Mouse (Mus musculus): ENCODE results near the gene Serhl.
A peak's percentile ranks its signal among the peaks of the same experiment; 100 is the strongest.

Gene Serhl

DNA sequence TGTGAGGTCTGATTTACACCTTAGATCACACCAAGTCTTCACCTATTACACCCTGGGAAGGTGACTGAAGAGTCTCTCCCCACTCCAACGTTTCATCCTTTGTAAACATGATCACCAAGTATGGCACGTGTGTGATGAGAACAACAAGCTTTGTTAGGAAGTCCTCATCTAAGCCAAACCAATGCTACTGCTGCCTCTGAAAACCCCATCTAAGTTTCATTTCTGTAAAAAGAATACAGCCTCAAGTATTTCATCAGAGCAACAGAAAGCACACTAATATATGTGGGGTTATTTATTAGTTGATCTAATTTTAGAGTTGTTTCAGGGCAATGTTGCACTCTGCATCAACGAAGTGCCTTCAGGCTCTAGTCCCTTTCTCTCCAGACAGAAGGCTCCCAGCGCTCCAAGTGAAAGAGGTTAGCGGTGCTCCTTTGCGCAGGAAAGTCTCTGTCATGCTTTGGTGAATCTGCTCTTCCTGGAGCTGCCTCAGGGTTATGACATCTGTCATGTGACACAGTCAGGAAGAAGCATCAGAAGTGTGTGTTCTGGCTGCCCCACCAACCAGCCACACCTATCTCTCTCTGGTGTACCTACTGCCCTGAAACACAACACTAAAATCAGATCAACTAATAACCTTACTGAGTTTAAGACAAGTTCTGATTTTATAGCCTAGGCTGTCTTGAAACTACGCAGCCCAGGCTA lies 40.4 kb downstream of the Serhl start:
- DNase-seq: no peak

DNA sequence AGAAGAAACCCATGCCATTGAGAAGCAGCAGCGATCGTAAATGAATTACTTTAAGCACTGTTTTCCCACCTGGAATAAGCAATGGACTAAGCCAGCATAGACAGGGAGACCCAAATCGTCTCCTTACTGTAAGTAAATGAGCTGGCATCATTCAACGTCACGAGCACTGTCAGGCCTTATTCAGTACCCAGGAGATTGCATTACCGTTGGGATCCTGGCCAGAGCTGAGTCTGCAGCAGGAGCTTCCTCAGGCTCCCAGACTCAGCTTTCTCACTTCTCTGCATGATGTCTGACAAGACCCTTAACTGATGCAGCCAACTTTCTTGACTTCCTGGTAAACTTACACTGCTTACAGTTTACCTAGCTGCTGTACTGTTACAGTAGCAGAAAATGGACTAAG lies 45.4 kb downstream of the Serhl start:
- DNase-seq: no peak

DNA sequence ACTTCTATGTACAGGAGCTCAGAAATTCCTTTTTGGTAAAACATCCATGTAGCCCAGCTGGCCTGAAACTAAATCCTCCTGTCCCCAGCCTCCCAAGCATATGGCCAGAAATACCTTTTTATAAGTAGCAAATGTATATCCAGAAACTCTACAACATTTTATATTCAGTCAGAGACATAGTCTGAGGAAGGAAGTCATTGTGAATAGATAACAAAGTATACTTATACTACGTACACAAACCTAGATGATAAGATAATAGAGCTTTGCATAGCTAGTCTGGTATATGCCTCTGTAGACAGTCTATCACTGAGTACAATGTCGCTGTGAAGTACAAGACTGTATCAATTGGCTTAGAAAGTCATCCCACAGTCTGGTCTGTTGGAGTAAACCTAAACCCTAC lies 46.3 kb downstream of the Serhl start:
- DNase-seq: no peak

DNA sequence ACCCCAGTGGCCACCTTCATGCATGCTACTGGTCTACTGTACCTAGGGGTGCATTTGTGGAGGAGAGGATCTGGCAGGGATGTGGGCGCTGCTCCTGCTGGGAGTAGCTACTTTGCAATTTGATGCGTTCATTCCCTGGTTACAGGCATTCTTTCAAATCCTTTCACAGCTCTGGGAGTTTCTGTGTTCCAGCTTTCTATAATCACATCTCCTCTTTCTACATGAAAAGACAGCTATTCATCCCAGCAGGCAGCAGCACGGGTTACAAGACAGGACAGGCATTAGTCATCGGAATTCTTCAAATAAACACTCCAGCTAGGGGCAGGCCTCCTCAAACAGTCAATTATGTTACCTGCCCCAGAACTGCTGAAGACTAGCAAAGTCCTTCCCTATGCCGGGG lies 53.6 kb downstream of the Serhl start:
- no peak for DNase-seq

DNA sequence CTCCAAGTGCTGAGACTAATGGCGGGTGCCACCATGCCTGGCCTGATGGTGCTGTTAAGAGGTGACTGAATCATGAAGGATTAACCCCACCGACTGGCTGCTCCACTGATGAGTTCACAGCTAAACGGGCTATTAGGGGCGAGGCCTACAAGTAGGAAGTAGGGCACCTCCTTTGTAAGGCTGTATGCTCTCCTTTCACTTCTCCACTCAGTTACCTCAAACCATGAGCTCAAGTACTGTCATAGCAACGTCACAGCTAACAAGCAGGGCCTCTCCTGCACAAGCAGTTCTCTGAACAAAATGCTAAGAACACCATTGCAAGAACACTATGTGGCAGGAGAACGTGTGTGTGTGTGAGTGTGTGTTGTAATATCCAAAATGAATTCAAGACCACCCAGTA lies 56.2 kb downstream of the Serhl start:
- no peak for DNase-seq

DNA sequence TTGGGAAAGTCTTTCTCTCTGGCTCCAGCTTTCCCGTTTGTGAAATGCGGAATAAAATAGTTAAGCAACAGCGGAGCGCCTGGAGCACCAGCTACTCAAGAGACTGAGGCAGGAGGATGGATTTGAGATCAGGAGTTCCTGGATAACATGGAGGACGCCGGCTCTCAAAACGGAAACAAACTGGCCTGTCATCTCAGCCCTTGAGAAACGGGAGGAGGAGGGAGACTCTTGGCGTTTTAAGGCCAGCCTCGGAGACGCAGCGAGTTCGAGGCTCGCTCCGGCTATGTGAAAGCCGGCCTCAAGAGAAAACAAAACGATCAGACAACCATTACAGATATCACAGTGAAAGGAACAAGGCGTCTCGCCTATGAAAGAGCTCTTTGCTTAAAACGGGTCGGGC lies 59.1 kb downstream of the Serhl start:
- no peak for DNase-seq

DNA sequence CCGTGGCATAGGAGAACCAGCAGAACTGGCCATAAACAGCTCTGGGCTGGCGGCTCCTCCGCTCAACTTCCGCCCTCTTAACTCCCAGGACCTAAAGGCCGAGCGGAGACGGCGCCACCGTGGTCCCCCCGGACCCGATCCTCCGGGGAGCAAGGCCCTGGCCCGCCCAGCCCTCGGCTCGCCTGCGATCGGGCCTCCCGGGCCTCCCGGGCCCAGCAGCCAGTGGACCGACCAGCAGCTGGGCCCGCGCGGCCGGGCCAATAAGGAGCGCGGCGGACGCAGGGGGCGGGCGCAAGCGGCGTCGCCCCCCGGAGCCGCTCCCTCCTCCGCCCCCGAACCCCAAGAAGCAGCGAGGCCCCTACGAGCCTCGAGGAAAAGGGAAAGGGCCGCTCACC lies 59.5 kb downstream of the Serhl start:
- DNase-seq: no peak

DNA sequence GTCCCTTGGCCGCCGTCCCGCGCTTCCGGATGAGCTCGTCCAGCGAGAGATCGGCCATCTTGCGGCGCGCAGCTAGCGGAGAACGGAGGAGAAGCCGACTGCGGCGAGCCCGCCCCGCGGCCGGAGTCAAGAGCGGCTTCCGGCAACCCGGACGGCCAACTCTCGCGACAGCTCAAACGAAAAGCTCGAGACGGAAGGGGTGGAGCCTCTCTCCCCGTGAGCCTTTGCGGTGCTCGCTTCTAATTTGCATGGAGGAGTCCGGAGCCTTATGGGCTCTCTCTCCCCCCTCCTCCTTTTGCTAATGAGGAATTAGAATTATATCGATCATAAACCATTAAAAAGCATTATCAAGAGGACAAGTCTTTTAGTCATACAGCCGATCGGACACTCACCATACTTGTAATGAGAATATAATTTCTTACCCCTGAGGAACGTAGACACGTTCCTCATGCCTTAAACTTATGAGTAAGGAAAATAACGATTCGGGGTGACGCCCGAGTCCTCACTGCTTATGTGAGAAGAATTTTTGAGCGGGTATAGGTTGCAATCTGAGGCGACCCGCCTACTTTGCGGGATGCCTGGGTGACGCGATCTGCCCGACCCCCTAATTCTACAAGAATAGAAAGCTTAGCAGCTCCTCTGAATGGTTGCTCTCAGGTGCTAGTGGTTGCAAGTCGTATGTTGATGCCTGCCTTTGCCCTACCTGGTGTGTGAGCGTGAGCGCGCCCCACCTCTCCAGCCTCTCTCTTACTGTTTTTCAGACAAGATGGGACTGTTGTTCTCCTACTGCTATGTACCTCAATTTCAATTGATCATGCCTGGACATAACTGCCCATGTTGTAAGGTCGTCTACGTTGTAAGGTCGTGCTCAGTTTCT lies 60.1 kb downstream of the Serhl start, which contains the start of gene Poldip3:
TSS of gene Poldip3 (minus strand) at position 189 of the 877 bp plus-strand sequence.
- peak; percentile 98 to 99 for DNase-seq

DNA sequence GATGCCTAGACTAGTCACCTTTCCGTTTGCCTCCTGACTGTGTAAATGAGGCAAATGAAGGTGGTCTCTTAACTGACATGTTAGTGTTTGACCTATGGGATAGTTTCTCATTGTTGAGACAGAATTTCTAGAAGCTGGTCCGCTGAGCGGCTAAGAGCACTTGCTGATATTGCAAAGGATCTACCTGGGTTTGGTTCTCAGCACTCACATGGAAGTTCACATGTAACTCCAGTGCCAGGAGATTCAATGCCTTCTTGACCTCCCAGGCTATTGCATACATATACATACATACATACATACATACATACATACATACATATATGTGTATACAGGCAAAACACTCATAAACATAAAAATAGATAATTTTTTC lies 60.8 kb downstream of the Serhl start:
- no peak for DNase-seq

DNA sequence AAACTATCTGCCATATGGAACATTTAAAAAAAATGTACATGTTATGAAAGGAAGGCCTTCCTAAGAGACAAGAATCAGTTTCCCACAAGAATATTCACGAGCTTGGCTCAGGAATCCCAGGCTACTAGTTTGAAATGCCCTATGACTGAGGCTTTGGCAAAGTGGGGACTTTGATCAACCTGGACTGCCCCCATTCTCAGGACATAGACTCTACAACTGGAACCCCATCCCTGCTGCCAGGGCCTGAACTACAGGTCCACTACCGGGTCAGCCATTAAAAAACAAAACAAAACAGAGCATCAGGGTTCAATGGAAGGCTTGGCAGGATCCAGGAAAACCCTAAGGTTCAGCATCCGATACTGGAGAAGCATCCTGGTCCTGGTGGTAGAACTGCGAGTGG lies 61.4 kb downstream of the Serhl start:
- no peak for DNase-seq

DNA sequence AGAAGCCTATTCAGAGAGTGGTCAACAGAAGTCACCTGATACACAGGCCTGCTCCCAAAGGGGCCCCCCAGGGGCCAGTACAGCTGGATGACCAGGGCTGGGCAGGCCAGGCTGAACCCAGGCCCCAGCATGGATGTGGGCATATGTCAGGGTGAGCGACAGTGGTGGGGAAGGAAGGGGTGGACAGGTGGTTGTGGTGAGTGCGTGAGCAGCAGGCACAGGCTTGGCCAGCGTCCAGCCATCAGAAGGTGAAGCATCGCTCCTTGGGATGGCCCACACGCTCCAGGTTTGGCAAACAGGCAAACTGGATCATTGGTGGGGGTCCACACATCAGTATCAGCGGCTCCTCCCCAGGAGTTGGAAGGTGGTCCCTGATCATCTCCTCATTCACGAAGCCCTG lies 65.0 kb downstream of the Serhl start:
- DNase-seq: no peak

DNA sequence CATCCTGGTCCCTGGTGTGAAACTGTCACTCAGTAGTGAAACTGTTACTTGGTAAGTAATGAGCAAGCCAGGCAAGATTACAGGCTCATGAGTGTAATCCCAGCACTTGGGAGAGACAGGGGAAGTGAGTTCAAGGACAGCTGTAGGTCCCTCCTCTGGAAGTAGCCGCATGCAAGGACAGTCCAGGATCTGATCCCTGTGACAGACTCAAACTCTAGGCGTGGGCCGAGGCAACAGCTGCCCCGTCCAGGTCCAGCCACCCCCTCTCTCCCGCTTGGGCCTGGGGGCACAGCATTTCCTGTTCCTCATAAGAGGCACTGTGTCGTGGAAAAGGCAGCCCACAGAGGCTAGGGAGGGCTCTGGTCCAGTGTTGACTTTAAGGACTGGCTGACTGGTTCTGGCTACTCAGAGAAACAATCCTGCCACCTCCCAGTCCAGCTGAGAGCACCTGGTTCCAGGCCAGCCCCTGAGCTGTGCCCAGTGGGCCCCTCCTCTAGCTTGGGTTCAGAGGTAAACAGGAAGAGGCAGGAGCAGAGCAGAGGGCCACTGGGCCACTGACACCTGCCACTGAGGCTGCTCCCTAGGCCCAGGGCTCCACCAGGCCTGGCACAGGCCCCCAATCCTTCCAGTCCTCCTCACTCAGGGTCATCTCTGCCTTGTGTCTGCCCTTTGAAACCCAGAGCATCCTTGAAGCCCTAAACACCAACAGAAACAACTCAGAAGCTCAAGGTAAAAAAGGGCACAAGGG lies 66.5 kb downstream of the Serhl start:
- peak in 1 of 2 experiments; percentile 48 for DNase-seq

DNA sequence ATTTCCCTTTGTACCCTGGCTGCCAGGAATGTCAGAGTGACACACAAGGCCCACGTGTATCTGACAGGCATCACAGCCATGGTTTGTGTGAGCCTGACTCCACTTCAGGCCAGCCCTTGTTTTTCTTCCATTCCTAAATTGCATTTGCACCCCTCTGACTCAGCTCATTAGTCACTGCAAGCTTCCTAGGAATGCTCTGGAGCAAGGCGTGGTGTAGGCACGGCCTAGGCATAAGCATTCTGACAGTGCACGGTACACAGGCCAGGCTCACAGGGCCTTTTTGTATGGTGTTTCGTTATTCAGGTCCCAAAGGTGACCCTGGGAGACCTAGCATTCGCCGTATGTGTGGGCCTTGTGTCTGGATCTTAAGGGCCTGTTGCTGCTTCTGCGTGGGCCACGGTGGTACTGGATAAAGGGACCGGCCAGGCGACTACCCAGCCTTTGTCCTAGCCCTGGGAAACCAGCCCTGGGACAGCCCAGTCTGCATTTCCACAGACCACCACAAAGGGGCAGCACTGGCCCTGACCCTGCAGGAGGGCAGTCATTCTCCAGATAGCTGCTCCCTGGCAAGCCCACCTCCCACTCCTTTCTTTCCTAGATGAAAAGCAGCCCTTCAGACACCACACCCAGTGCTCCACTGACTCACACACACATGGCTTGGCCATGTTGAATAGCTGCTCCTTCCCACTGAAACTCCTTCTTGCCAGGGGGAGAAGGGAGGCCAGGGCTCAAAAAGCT lies 67.8 kb downstream of the Serhl start:
- DNase-seq: peak in 1 of 2 experiments; percentile 74

DNA sequence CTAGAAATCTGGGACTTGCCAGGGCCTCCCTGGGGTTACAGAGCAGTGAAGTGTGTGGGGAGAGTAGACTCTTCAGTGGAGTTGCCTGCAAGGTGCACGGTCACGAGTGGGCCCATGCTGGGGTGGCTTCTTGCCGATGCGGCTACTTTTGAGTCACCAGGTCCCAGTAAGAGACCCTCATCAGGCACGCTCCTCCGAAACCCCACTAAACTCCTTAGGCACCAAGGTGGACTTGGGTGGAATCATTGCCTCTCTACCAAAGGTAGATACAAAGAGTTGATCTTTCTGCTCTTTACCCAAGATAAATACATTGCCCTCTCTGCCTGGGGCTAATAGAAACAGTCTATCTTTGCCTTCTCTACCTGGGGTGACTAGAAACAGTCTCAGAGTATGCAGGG lies 68.4 kb downstream of the Serhl start:
- DNase-seq: no peak

DNA sequence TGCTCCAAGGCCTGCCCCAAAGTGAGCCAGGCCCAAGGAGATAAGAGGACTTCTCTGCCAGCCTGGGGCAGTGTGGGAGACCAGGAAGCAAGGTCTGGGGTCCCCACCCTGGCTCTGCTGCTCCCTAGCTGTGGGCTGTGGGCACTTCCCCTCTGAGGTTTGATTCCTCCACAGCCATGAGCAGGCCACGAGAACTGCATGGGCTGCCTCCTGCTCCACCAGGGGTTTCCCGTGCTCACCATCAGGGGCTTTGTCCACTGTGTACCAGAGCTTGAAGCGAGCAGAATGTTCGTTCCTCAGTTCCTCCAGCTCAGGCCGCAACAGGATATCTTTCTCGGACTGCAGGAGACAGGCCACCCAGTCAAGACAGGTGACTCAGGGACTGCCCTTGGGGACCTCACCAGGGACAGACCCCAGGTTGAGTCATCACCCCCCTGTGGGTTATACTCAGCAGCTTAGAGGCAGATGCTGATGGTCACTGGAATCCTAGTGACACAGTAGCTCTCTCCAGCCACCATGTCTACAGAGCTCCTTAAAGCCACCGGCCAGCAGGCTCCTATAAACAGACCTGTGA lies 69.4 kb downstream of the Serhl start:
- DNase-seq: no peak

DNA sequence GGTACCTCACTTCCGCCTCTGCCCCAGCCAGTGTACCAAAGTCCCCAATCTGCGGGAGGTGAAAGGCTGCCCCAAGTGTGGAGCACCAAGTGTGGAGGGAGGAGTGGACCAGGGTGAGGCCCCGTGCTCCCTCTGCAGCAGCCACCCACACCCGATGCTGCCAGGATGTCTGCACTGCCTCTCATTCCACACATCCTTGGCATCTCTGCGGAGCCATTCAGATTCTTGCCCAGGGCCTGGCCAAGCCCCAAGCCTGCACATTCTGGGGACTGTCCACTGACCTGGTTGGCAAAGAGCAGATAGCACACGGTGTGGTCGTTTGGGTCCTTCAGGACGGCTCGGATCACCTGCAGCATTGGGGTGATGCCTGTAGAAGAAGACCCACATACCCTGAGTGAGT lies 70.5 kb downstream of the Serhl start:
- no peak for DNase-seq

DNA sequence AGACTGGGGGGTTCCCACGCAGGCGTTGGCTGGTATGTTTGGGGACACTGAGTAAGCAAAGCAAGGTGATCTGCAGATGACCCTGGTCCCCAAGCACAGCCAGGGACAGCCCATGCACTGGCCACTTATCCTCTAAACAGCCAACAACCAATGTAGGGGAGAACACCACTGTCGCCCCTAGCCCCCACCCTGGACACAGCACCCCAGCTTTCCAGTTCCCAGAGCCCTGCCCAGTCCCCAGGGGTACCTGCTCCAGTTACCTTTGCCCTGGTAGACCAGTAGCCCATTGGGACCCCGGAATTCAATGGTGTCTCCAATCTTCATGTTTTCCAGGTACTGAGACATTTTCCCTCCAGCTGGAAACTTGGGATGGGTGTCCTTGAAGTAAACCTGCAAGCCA lies 71.3 kb downstream of the Serhl start:
- no peak for DNase-seq

DNA sequence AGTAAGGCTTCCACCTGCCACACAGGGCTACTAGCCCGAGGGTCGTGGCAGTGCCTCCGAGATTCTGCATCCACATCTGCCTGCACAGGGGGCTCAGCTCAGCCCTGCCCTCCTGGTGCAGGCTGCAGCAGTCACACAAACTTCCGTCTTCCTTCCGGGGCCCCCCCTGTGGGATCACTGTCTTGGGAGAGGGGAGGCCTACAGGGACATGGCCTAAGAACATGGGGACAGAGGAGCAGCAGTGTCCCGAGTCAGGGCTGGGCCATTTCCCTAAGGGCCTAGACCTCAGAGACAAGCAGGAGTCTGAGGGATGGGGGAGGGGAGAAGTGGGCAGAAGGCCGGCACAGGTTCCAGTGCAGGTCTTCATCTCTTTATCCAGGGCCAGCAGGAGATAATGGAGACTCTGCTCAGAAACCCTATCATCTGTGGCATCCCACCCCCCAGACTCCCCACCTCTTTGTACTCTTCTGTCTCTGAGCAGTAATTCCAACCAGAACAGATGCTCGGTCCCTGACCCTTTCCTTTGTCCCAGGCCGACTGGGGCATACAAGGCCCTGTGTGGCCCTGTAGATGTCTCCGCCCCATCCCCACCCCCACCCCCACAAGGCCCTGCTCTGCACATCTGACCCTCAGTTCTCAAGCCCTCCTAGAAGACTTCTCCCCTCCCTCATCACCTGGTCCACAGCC lies 71.9 kb downstream of the Serhl start:
- no peak for DNase-seq

DNA sequence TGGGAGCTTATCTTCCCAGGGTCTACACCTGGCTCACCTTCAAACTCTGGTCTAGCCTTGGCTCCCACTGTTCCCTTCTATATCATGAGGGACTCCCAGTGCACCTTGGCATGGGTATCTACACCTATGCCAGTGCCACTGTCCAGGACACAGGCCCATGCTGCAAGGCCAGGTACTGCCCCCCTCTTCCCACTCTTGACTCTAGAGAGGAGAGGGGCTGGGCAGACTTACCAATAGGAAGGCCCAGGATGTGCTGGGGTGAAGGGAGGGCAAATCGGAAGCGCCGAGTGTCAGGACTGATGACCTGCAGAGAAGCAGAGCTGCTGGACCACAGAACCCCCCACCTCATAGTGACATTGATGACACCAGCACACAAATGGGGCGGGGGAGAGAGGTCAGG lies 72.7 kb downstream of the Serhl start:
- no peak for DNase-seq

DNA sequence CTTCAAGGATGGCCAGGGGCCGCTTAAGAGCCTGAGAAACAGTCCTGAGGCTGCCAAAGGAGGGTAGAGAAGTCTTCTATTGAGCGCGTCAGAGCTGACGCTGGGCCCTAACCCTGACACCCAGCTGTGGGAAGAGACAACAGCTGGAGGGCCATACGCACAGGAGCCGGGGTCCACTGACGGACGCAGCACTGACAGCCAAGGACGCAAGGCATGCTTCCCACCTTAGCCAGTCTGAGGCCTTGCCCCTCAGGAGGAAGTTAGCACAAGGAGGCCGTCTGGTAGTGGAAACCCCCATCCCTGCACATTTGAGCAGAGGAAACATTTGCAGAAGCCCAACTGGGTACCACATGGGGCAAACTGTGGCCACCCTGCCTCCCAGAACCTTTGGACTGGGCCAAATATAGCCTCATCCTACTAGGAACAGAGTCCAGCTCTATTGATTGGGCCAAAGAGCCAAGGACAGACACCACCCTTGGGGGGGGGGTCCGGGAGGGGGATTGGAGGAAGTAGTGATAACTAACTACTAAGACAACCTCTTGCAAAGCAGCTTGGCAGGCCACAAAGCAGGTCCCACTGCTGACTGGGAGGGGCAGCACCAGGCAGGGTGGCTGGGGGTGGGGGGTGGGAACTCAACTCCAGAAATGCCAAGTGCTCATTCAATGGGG lies 73.6 kb downstream of the Serhl start:
- DNase-seq: peak in 1 of 2 experiments; percentile 64

DNA sequence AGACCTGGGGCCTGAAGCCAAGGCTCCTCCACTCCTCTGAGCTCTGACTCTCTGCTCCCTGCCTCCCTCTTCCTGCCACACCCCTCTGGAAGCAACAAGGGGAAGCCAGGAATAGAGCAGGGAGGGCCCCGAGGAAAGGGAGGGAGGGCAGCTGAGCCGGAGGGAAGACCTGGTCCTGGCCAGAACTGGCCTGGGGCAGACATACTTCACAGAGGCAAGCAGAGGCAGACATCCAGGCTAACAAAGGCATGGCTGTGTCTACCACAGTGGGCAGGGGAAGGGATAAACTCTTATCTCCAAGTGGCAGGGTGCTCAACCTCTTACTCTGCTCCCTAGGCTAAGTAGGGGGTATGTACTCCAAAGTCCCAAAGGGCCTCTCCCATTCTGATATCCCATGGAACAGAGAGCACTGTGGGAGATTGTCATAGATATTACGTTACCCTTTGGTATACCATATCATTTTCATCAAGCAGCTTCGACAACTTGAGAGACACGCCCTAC lies 75.7 kb downstream of the Serhl start:
- DNase-seq: peak in 1 of 2 experiments; percentile 57
